Mouse (Mus musculus): ENCODE data around the gene Arr3. TPM values are rescaled to one million over a fixed set of nuclear protein-coding genes. Genes with fewer than 3 reads are reported as not detected.

The Arr3 gene
- polyA plus RNA-seq (2016; fragmentation: Nextera tagmentation; extraction: Ambion mirVana): not detected in 2 replicates

GRCm38 (mm10) chrX:100605314-100605713, at the start of gene Arr3:
TSS of gene Arr3 (plus strand) at chrX:100605497.
- 87% methylated on average over 1 of the region's 1 CpGs for WGBS
- H3K27ac ChIP-seq: no peak within 1 kb of the TSS
- DNase-seq (ENCODE audit: low spot score): no peak
- no peaks in the 10 kb centered on the region for H3K4me1 ChIP-seq
- no peaks in the 10 kb centered on the region for H3K9me3 ChIP-seq (replicated peaks)
- H3K36me3 ChIP-seq: no peaks in the 10 kb centered on the region
- peaks cover 90% of the 10 kb centered on the region for H3K27me3 ChIP-seq (ENCODE audit: low read depth, poor library complexity, severe bottlenecking)
- H3K4me3 ChIP-seq: no peak within 1 kb of the TSS

- Histone ChIP-seq H3K4me1 (no peaks in the 10 kb centered on the region), H3K36me3 (no peaks in the 10 kb centered on the region), H3K9me3 (replicated peaks) (no peaks in the 10 kb centered on the region), H3K27me3 (ENCODE audit: low read depth, poor library complexity, severe bottlenecking) (peaks cover 70% of the 10 kb centered on the region), H3K4me3 (no peak overlapping the region), H3K27ac (no peak overlapping the region)
- WGBS: 84% methylated on average over 3 of the region's 3 CpGs
- no peak for DNase-seq (ENCODE audit: low spot score)
Measured at GRCm38 (mm10) chrX:100556026-100556425, 49.3 kb upstream of the Arr3 start.

GRCm38 (mm10) chrX:100565696-100566095, 39.6 kb upstream of the Arr3 start:
- 85% methylated on average over 3 of the region's 3 CpGs for WGBS
- H3K4me1 ChIP-seq: no peaks in the 10 kb centered on the region
- no peak overlapping the region for H3K27ac ChIP-seq
- DNase-seq (ENCODE audit: low spot score): no peak
- H3K27me3 ChIP-seq (ENCODE audit: low read depth, poor library complexity, severe bottlenecking): peaks cover 50% of the 10 kb centered on the region
- no peaks in the 10 kb centered on the region for H3K36me3 ChIP-seq
- H3K9me3 ChIP-seq (replicated peaks): no peaks in the 10 kb centered on the region
- no peak overlapping the region for H3K4me3 ChIP-seq

GRCm38 (mm10) chrX:100571951-100572350, 33.3 kb upstream of the Arr3 start, which contains the start of gene Awat1:
TSS of gene Awat1 (plus strand) at chrX:100572251.
- H3K27me3 ChIP-seq (ENCODE audit: low read depth, poor library complexity, severe bottlenecking): peaks cover 74% of the 10 kb centered on the region
- no peaks in the 10 kb centered on the region for H3K4me1 ChIP-seq
- 93% methylated on average over 1 of the region's 1 CpGs for WGBS
- DNase-seq (ENCODE audit: low spot score): no peak
- H3K36me3 ChIP-seq: no peaks in the 10 kb centered on the region
- no peak within 1 kb of the TSS for H3K27ac ChIP-seq
- H3K9me3 ChIP-seq (replicated peaks): no peaks in the 10 kb centered on the region
- H3K4me3 ChIP-seq: no peak within 1 kb of the TSS

GRCm38 (mm10) chrX:100594791-100595190, 10.5 kb upstream of the Arr3 start, which contains the start of gene P2ry4:
TSS of gene P2ry4 (minus strand) at chrX:100594869.
- Histone ChIP-seq H3K9me3 (replicated peaks) (no peaks in the 10 kb centered on the region), H3K4me3 (no peak within 1 kb of the TSS), H3K4me1 (no peaks in the 10 kb centered on the region), H3K27me3 (ENCODE audit: low read depth, poor library complexity, severe bottlenecking) (peaks cover 81% of the 10 kb centered on the region), H3K36me3 (no peaks in the 10 kb centered on the region), H3K27ac (no peak within 1 kb of the TSS)
- WGBS: 71% methylated on average over 4 of the region's 4 CpGs
- no peak for DNase-seq (ENCODE audit: low spot score)

- peaks cover 93% of the 10 kb centered on the region for H3K27me3 ChIP-seq (ENCODE audit: low read depth, poor library complexity, severe bottlenecking)
- H3K4me1 ChIP-seq: no peaks in the 10 kb centered on the region
- no peaks in the 10 kb centered on the region for H3K36me3 ChIP-seq
- peak; percentile 41 for DNase-seq (ENCODE audit: low spot score)
- H3K27ac ChIP-seq: no peak overlapping the region
- H3K9me3 ChIP-seq (replicated peaks): no peaks in the 10 kb centered on the region
- 15% methylated on average over 5 of the region's 5 CpGs for WGBS
- no peak overlapping the region for H3K4me3 ChIP-seq
Measured at GRCm38 (mm10) chrX:100597439-100597838, 7.9 kb upstream of the Arr3 start.

GRCm38 (mm10) chrX:100599755-100600154, 5.5 kb upstream of the Arr3 start:
- WGBS: 73% methylated on average over 4 of the region's 4 CpGs
- Histone ChIP-seq H3K4me1 (no peaks in the 10 kb centered on the region), H3K27me3 (ENCODE audit: low read depth, poor library complexity, severe bottlenecking) (peaks cover 88% of the 10 kb centered on the region), H3K27ac (no peak overlapping the region), H3K4me3 (no peak overlapping the region), H3K9me3 (replicated peaks) (no peaks in the 10 kb centered on the region), H3K36me3 (no peaks in the 10 kb centered on the region)
- no peak for DNase-seq (ENCODE audit: low spot score)

GRCm38 (mm10) chrX:100618488-100618887, 13.2 kb downstream of the Arr3 start:
- H3K36me3 ChIP-seq: peaks cover 16% of the 10 kb centered on the region
- H3K9me3 ChIP-seq (replicated peaks): no peaks in the 10 kb centered on the region
- no peaks in the 10 kb centered on the region for H3K4me1 ChIP-seq
- peaks cover 87% of the 10 kb centered on the region for H3K27me3 ChIP-seq (ENCODE audit: low read depth, poor library complexity, severe bottlenecking)
- WGBS: 71% methylated on average over 3 of the region's 3 CpGs
- no peak overlapping the region for H3K4me3 ChIP-seq
- no peak overlapping the region for H3K27ac ChIP-seq
- no peak for DNase-seq (ENCODE audit: low spot score)

GRCm38 (mm10) chrX:100621366-100621765, 16.1 kb downstream of the Arr3 start:
- no peak for DNase-seq (ENCODE audit: low spot score)
- Histone ChIP-seq H3K4me1 (peaks cover 3% of the 10 kb centered on the region; the same call in 1 of the 2 replicates), H3K36me3 (peaks cover 26% of the 10 kb centered on the region), H3K27ac (no peak overlapping the region), H3K4me3 (no peak overlapping the region), H3K27me3 (ENCODE audit: low read depth, poor library complexity, severe bottlenecking) (peaks cover 86% of the 10 kb centered on the region), H3K9me3 (replicated peaks) (no peaks in the 10 kb centered on the region)
- 83% methylated on average over 2 of the region's 2 CpGs for WGBS

- Histone ChIP-seq H3K27me3 (ENCODE audit: low read depth, poor library complexity, severe bottlenecking) (peaks cover 79% of the 10 kb centered on the region), H3K9me3 (replicated peaks) (no peaks in the 10 kb centered on the region), H3K4me1 (peaks cover 3% of the 10 kb centered on the region; the same call in 1 of the 2 replicates), H3K4me3 (no peak overlapping the region), H3K36me3 (peaks cover 36% of the 10 kb centered on the region), H3K27ac (no peak overlapping the region)
- no peak for DNase-seq (ENCODE audit: low spot score)
- 87% methylated on average over 4 of the region's 4 CpGs for WGBS
Measured at GRCm38 (mm10) chrX:100624242-100624641, 18.9 kb downstream of the Arr3 start.

- Histone ChIP-seq H3K9me3 (replicated peaks) (no peaks in the 10 kb centered on the region), H3K27ac (peak overlapping the region; percentile 92), H3K4me1 (peaks cover 3% of the 10 kb centered on the region; the same call in 1 of the 2 replicates), H3K4me3 (peak overlapping the region; percentile 68), H3K36me3 (peaks cover 40% of the 10 kb centered on the region), H3K27me3 (ENCODE audit: low read depth, poor library complexity, severe bottlenecking) (peaks cover 80% of the 10 kb centered on the region)
- no peak for DNase-seq (ENCODE audit: low spot score)
- WGBS: 39% methylated on average over 7 of the region's 7 CpGs
Measured at GRCm38 (mm10) chrX:100625146-100625545, 19.8 kb downstream of the Arr3 start.

GRCm38 (mm10) chrX:100625546-100625801, 20.2 kb downstream of the Arr3 start, which contains the start of gene Kif4:
TSS of gene Kif4 (plus strand) at chrX:100625737.
- no peaks in the 10 kb centered on the region for H3K9me3 ChIP-seq (replicated peaks)
- peak within 1 kb of the TSS; percentile 68 for H3K4me3 ChIP-seq
- peaks cover 40% of the 10 kb centered on the region for H3K36me3 ChIP-seq
- DNase-seq (ENCODE audit: low spot score): no peak
- peaks cover 3% of the 10 kb centered on the region; the same call in 1 of the 2 replicates for H3K4me1 ChIP-seq
- 9% methylated on average over 3 of the region's 3 CpGs for whole genome bisulfite sequencing
- peak within 1 kb of the TSS; percentile 92 for H3K27ac ChIP-seq
- H3K27me3 ChIP-seq (ENCODE audit: low read depth, poor library complexity, severe bottlenecking): peaks cover 81% of the 10 kb centered on the region

- peak; percentile 87 for DNase-seq (ENCODE audit: low spot score)
- H3K4me1 ChIP-seq: peaks cover 3% of the 10 kb centered on the region; the same call in 1 of the 2 replicates
- peak within 1 kb of the TSS; percentile 92 for H3K27ac ChIP-seq
- peaks cover 81% of the 10 kb centered on the region for H3K27me3 ChIP-seq (ENCODE audit: low read depth, poor library complexity, severe bottlenecking)
- peaks cover 40% of the 10 kb centered on the region for H3K36me3 ChIP-seq
- 14% methylated on average over 62 of the region's 62 CpGs for whole genome bisulfite sequencing
- no peaks in the 10 kb centered on the region for H3K9me3 ChIP-seq (replicated peaks)
- peak within 1 kb of the TSS; percentile 68 for H3K4me3 ChIP-seq
Measured at GRCm38 (mm10) chrX:100625802-100626793, 20.8 kb downstream of the Arr3 start, which contains the start of gene Pdzd11. TSS of gene Pdzd11 (minus strand) at chrX:100626568.
